In the genomic region with DNA sequence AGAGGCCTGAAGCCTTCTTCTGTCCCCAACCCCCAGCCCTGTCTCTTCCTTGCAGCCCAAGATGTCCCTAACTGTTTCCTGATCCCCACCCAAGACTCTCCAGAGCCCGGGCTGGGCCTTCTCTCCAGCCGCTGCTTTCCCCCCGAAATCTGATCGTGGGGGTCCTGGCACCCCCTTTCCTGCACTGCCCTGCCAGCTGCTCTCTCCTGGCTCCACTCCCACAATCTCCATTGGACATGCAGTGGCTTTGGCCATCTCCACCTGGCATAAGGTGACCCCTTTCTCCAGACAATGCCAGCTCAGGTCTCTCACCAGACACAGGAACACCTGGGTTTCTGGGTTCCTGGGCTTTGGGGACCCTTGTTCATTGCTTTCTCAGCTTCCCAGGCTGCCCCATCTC, we compare ENCODE assay signal across 27 mouse cellular contexts. TPM values are rescaled to one million over a fixed set of nuclear protein-coding genes. Genes with fewer than 3 reads are reported as not detected.
"Had no signal": no experiment of that assay in that cellular context is flagged by ENCODE, and none has a peak within 500 bp of the region (broad histone marks: within the 10 kb centered on the region; RNA-seq: fewer than 3 reads in every experiment).

No protein-coding gene starts in this region.

- H3K27me3 ChIP-seq: embryonic facial prominence, embryonic 13.5 days; forebrain, embryonic 15.5 days had no signal

- DNase-seq: cerebellum, adult 9-10 months; cerebellum, adult 9-11 months; cerebellum, postnatal 14 days; cerebellum, postnatal 25 days; cerebellum, postnatal 36 days; embryo, embryonic 11 days; forebrain, postnatal 0 days; gastrocnemius, adult 2 months; gastrocnemius, postnatal 10 days; gastrocnemius, postnatal 14 days; gastrocnemius, postnatal 25 days; gastrocnemius, postnatal 36 days; heart, adult 11 months; heart, adult 18-20 months; heart, adult 2 months had no signal

- ATAC-seq: forebrain, embryonic 13.5 days; forebrain, embryonic 14.5 days; forebrain, embryonic 15.5 days; forebrain, embryonic 16.5 days; forebrain, postnatal 0 days had no signal

- H3K36me3 ChIP-seq: embryonic facial prominence, embryonic 10.5 days; embryonic facial prominence, embryonic 12.5 days; embryonic facial prominence, embryonic 13.5 days; embryonic facial prominence, embryonic 15.5 days; forebrain, embryonic 10.5 days; forebrain, embryonic 12.5 days; forebrain, embryonic 15.5 days had no signal

- H3K4me1 ChIP-seq: embryonic facial prominence, embryonic 12.5 days; embryonic facial prominence, embryonic 15.5 days; forebrain, embryonic 12.5 days; forebrain, embryonic 13.5 days; forebrain, embryonic 15.5 days had no signal

- H3K4me3 ChIP-seq: embryonic facial prominence, embryonic 10.5 days; embryonic facial prominence, embryonic 12.5 days; embryonic facial prominence, embryonic 13.5 days; embryonic facial prominence, embryonic 15.5 days; erythroblast, embryonic 14.5 days; forebrain, embryonic 10.5 days; forebrain, embryonic 12.5 days; forebrain, embryonic 13.5 days; forebrain, embryonic 15.5 days; gastrocnemius, adult 2 months; heart, adult 2 months had no signal

- H3K27ac ChIP-seq: embryonic facial prominence, embryonic 10.5 days; embryonic facial prominence, embryonic 12.5 days; embryonic facial prominence, embryonic 13.5 days; embryonic facial prominence, embryonic 15.5 days; forebrain, embryonic 10.5 days; forebrain, embryonic 12.5 days; forebrain, embryonic 13.5 days; forebrain, embryonic 15.5 days; gastrocnemius, adult 2 months; heart, adult 2 months had no signal

- H3K9me3 ChIP-seq: embryonic facial prominence, embryonic 10.5 days; embryonic facial prominence, embryonic 12.5 days; embryonic facial prominence, embryonic 13.5 days; embryonic facial prominence, embryonic 15.5 days; forebrain, embryonic 10.5 days; forebrain, embryonic 12.5 days; forebrain, embryonic 13.5 days; forebrain, embryonic 15.5 days had no signal

- H3K9ac ChIP-seq: embryonic facial prominence, embryonic 12.5 days; embryonic facial prominence, embryonic 13.5 days; embryonic facial prominence, embryonic 15.5 days; forebrain, embryonic 12.5 days; forebrain, embryonic 13.5 days; forebrain, embryonic 15.5 days; forebrain, postnatal 0 days had no signal

- H3K4me2 ChIP-seq: embryonic facial prominence, embryonic 12.5 days; embryonic facial prominence, embryonic 13.5 days; embryonic facial prominence, embryonic 15.5 days; forebrain, embryonic 12.5 days; forebrain, embryonic 13.5 days; forebrain, embryonic 15.5 days had no signal

RNA-seq across cellular contexts. Expression of gene Tmprss6, which starts 9.6 kb away (rescaled TPM):
- polyA plus RNA-seq: forebrain, embryonic 13.5 days; heart, adult 2 months had no signal

RNA-seq across cellular contexts. Expression of gene Il2rb, which starts 17.0 kb away (rescaled TPM):
- polyA plus RNA-seq: embryonic facial prominence, embryonic 10.5 days; forebrain, embryonic 10.5 days; forebrain, embryonic 11.5 days; forebrain, embryonic 12.5 days; forebrain, embryonic 13.5 days; forebrain, embryonic 14.5 days; forebrain, embryonic 15.5 days; forebrain, embryonic 16.5 days had no signal

RNA-seq across cellular contexts. Expression of gene C1qtnf6, which starts 53.1 kb away (rescaled TPM):
- polyA plus RNA-seq: erythroblast, embryonic 14.5 days had no signal
